Mouse (Mus musculus) kidney, postnatal 36 days (tissue): ENCODE measurements around the gene Colca2.

ENCODE experiments used
- DNase-seq, 2 experiments: peaks; one replicate each; pipeline ENCODE4 v3.0.0; 2021 to 2022; ENCODE audit warnings: mixed read lengths in 2 of 2

Colca2 gene

DNA sequence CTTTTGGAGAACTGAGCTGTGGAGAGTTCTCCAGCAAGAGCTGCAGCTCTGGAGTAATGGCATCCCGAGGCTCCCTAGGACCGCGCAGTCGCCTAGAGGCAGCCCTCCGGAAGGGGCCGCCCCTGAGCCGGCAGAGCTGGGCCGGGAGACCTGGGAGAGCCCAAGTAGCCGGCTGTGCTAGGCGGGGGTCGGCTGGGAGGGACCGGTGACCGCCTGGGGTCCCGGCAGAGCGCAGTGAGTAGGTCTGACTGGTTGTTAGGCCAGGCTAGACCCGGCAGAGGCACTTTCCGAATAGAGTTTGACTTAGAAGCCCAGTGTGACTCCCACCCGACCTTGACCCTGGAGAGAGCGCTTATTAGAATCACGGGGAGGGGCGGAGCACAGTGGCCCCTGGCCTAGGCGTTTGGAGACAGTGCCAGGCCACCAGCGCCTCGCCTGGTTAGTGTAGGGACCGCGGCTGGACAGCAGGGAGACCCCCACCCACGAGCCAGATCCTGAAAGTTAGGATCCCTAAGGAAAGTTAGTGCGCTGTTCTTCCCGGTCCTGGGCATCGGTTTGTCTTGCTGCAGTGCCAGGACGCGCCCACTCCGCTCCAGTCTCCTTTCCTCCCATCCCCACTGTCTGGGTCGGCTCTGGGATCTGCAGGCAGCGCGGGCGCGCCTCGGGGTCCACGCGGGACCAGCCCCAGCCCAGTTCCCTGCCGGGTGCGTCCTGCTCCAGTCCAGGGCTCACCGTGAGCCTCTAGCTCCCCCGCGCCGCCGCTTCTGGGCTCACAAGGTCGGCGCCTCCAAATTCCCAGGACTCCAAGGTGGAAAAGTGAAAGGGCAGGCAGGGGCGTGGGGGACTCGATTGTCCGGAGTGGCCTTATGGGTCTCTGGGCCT lies at the start of gene Colca2:
TSS of gene Colca2 (minus strand) at position 70 of the 882 bp plus-strand sequence.
- DNase-seq, result peak; percentile 83 to 90

DNA sequence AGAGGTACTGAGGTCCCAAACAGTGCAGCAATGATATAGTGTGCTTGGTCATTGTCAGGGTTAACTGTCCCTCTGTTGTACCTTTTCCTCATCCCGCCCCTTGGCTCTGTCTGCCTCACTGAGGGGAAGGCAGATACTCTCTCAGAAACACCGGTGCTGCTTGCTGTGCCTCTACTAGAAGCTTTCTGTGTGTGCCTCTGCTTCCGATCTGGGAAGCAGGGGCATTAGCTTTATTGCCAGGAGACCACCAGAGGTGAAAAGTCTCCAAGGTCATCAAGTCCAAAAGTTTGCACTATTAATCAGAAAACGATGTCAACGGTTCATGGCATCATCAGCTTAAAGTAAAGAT lies 49.2 kb upstream of the Colca2 start:
- no peak for DNase-seq

DNA sequence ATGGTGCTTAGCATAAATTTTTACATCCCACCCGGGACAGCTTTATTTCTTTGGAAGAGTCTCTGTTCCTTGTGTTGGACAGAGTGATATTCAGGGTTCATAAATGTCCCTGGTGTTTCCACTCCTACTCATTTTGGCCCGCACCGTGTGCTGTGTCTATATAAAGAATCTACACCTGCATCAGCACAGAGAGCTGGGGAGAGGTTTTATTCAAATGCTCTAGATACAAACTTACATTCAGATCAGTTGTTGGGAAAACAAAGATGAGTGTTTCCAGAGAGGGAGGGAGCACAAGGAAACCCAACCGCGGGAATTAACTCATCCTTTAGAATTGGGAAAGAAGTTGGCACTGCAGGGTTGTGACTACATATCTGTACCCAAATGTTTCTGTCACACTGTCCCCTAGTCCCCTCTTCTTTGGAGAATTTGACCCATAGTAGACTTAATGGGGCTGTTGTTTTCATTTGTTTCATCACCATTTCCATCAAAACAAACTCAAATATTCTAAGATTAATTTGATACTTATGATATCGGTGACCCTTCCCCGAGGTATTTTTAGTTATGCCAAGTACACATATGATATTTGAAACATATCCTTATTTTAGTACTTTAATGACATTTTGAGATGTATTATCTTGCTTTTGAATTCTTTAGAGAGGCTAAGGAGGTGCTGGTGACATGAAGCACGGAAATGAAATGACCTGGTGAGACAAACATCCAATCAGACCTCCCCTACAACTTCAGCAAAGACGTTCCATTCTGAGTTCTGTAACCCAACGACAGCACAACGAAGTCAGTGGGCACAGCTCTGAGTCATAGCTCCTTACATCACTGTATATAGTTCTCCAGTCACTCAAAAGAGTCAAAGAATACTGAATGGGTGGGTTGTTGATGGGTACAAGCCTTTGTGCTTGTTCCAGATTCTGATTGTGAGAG lies 48.5 kb upstream of the Colca2 start:
- DNase-seq, result no peak

DNA sequence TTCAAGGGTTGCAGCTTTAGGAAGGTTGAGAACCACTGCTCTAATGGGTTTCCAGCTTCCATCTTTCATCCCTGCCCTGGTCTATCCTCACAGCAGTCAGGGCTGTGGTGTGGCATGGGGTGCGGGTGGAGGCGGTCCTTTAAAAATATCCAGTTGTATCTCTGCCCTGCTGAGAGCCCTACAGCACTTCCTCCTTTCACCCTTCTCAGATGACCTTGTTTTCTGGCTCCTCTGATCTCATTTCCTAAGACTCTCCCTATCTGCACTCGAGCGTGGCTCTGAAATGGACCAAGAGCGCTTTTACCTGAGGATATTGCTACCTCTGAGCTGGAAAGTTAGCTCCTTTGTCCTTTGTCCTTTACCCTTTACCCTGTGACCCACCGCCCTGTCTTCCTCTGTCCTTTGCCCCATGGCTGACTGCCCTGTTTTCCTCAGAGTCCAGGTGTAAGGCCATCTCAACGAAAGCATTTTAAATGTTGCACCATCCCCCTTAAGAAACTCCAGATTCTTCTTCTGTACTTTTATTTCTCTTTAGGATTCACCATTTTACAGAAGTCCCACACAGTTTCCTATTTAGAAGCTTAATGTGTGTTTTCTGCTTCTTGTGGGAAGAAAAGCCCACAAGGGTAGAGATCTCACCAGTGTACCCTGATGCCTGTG lies 46.2 kb upstream of the Colca2 start:
- DNase-seq, result no peak

DNA sequence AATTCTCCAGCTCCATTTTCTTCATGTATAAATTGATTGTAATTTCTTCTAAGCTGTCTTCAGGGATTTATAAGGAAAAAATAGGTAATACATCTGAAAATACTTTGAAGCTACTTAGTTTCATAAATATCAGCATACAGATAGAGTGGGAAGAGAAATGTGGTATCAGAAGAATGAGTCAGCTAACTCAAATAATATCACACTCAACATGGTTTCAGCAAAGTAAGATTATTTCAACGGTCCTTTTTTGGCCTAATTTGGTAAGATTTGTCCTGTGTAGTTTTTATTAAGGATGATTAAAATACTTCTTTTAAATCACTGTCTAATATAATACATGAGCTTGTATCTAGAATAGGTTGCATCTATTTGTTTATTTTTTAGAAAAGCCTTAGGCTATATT lies 41.7 kb upstream of the Colca2 start:
- DNase-seq, result no peak

DNA sequence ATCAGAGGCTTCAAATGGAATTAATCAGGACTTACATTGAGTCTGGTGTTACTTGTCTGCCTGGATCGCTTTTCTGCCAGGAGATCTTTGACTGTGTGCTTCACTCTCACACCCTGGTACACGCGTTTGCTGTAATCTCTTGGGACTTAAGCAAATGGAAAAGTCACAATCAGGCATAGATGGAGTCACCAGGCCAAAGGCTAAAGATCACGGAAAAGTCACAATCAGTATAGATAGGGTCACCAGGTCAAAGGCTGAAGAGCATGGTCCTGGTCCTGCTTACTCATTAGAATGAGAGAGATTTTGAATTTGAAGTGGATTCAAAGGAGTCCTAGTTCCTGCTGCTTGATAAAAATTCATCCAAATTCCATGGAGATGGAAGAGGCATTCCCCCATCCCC lies 39.9 kb upstream of the Colca2 start:
- no peak for DNase-seq

DNA sequence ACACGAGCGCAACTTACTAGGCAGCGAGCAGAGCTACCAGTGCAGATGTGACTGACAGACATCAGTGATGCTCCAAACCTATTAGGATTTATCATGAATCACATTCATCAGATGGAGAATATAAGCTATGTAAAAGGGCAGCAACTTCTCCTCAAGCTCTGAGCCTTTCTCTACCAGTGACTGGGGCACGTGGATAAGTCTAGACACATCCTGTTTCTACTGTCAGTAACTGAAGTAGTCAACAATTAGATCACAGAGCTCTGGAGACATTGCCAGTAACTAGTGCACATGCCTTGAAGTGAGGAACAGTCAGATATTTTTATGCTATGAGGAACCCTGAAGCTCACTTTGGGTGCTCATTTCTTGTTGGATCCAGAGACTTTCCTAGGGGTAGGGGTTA lies 39.0 kb upstream of the Colca2 start:
- DNase-seq, result no peak

DNA sequence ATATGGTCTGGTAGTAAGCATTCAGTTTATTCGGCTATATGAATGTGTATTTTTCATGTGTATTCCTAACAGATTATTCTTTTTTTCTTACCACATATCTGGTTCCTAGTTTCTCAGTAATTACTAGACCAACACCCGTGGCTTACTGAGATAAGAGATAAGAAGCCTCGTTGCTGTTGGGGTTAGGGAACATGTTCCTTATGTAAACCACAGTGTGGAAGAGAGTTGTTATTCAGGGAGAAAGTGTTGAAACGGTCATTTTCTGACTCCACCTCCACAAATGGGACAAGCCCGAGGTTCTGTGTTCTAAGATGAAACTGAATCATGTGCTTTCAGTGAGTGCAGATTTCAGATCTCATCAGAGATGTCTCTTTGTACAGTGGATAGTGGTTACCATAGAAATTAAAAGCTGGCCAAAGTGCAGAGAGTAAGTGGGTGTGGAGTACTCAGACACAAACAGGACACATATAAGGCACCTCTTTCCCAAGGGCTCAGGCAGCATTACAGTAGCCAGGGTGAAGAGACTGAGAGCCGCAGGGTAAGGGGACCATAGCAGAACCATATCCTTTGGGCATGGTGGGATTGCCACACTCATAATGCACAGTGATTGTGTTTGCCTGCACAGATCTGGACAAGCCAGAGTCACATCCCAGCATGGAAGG lies 37.2 kb upstream of the Colca2 start:
- DNase-seq, result no peak

DNA sequence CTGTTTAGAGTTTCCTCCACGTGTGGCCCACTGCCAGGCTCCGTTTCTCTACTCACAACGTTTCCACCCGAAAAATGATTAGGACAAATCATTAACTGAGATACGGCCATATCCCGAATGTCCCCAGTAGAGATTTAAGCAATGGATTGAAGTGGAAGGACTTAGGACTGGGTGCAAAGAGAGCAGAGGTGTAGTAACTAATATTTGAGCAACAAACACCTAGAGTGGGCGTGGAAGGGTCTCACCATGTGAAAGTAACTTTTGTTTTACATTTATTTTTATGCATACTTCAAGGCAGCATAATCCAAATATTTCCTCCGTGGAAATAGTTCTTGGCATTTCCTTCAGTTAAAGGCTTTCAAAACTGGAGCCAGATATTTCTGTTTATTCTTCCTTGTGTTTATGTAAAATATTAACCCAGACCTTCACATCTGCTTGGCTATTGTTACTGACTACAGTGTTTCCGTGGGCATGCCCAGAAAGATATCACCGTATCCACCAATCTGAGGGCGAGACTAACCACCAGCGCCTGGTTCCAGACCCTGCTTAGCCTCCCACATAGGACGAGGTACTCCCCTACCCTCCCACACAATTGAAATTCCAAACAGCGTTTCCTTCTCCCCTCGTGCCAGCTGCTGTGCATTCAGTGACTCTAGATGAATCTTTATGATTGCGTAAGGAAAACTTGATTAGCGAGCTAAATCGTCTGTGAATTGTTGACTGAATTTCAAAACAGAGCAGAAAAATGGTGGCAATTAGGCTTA lies 34.4 kb upstream of the Colca2 start:
- peak in 1 of 2 experiments; percentile 9 for DNase-seq

DNA sequence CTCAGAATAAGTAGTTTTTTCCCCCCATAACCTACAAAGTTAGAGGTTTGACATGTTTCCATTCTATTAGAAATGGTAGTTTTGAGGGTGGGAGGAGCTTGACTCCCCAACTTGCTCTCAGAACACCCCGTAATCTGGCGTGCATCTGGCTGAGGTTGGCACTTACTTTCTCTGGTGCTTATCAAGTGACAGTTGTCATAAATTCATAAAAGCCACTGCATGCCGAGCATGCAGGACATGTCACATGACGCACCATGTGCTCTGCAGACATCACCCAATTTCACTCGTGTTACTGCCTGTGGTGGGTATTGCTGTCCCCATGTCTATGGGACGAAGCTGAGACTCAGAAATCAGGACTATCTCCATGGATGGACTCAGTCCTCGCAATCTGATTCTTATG lies 32.1 kb upstream of the Colca2 start:
- DNase-seq, result no peak

DNA sequence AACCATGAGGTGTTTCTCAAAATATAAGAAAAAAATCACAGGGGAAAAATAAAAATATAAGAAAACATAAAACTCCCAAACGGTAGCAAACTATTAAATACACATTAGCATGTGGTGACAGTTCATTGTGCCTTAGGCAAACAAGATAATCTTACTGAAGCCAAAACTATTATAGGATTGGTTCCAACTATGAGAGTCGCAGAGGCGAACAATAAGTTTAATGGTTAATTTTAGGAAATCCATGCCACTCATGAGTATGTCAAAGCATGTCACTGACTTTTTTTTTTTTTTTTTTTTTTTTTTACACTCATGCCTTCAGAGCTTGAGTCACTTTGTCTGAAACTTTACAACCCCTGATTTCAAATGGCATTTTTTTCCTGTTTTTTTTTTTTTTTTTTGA lies 28.0 kb upstream of the Colca2 start:
- DNase-seq, result no peak

DNA sequence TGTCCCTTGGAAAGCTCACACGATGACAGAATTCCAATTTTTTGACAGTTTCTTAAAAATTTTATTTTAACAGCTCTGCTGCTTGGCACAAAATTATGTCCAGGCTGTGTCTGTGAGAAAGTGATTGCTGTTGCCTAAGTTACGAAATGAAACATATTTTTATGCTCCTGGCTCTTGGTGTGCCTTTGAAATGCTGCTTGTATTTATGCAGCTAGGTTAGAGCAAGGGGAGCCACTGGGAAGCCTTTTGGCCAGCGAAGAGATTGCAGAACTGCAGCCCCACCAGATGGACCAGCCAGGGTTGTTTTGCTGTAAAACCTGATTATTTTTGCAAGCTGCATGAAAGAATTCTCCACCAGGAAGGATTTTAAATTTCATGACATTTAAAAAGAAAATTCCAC lies 26.8 kb upstream of the Colca2 start:
- no peak for DNase-seq

DNA sequence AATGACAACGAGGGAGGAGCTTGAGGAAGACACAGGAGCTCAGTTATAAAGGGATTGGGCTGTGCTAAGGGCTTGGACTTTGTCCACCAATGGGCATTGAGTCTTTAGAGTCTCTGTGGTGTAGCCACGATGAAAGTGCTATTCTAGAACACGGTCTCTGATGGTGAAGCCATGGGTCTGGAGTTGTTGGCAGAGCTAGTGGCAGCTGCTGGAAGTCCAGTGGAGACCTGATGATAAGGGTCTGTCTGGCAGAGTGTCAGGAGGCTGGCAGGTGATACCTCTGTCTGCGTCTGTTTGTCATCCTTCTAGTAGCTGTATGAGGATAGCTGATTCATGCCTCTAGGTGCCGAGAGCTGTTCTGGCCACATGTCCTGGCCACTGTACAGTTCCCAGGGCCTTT lies 25.6 kb upstream of the Colca2 start:
- no peak for DNase-seq

DNA sequence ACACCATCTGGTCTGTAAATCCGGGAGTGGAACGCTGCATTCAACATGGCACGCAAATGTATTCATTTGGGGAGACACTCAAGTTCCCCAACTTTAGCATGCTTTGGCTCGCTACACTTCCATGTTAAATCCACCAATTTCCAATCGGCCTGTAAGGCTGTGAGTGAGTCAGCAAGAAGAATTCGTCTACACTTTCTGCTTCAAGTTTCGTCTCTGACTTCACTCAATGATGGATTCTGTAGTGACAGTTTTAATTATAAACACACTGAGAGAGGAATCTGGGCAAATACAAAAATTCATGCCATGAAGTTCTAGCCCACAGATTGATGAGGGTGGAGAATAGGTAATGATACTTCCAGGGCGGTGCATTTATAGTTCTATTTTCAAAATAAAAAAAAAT lies 15.2 kb upstream of the Colca2 start:
- no peak for DNase-seq

DNA sequence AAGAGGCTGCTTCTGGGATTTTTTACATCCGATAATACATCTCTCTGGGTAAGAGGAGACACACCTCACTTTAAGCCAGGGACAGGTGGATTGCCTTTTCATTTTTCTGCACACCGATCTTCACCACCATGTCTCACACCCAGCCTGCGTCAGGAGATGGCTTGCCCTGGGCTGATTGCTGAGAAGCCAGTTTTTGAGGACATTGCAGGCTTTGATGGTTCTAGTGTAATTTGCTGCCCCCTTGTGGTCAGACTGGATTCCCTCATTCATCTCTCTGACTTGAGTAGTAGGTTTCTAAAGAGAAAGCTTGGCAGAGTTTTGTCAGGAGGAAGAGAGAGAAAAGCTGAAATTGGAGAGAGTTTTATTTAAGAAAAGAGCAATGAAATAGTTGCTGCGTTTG lies 14.3 kb upstream of the Colca2 start:
- peak; percentile 78 to 86 for DNase-seq

DNA sequence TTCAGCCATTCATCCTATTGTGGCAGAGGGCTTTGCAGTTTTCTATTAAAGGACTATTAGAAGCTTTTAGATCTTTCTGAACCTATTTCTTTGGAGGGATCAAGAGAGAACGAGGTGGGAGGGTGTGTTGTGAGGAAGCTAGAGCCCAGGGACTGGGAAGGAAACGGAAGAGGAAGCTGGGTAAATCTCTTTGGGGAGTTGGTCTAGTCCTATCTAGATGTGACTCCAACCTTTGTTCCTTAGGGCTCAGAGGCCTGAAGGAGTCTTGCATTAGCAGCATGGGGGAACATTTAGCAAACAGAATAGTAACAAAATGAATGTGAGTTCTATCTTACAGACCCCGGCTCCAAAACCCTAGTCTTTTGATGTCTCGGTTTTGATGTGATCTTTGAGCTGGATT lies 12.6 kb upstream of the Colca2 start:
- no peak for DNase-seq

DNA sequence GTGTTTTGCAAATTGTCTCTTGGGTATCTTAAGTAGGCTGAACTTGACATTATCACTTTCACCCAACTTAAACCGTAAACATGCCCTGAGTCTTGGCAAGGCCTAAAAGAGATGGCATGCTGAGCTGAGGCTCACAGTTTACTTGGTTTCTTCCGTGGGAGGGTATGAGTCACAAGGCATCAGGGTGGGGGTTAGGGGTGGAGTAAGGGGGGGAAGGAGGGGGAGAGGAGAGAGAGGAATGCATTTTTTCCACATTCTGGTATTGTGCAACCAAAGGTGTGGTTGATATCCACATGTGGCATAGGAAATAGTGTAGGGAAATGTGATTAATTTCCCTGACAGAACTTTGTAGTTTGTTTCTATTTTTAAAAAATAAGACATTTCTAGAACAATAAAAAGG lies 7.7 kb upstream of the Colca2 start:
- peak in 1 of 2 experiments; percentile 20 for DNase-seq

DNA sequence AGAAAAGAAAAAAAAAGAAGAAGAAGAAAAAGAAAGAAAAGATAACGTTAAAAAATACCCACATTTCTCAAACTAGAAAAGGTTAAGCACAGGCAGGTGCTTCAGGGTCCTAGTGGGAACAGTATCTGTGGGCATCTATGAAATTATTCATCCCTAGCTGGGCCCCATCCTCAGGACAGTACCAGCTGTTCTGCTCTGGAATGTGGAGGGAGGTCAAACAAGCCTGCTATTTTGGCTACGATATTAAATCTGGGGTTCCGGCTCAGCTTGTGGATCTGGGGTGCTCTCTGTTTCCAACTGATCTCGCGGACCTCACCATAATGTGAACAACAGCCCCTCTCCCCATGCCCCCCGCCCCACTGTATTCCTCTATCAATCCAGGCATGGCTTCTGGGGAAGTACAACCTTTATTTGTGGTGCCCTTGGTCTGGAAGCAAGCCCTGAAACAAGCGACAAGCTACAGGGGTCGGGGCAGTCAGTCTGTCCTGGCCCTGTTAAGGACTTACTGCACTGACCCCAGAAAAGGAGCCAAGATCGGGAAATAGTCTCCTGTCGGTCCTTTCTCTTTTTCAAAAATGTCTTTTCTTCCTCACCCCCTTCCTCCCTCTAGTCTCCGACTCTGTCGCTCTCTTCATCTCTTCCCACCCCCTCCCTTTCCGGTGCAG lies 403 bp downstream of the Colca2 start:
- DNase-seq, result no peak

DNA sequence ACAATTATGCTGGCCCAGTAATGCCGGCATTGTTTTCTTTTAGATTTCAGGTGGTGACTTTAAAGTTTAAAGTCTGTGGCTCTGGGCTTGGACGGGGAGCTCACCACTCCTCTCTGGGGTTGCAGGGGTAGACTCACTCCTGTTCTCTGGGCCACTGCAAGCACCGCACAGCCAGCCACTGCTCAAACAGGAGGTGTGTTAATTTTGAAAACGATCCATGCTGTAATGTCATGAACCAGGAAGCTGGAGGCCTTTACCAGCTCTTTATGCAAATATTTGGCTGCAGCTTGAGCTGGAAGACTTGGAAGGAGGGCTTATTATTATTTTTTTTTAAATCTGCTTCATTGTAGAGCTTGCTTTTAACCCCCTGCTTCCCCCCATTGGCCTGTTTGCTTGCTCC lies 3.7 kb downstream of the Colca2 start:
- DNase-seq, result no peak

DNA sequence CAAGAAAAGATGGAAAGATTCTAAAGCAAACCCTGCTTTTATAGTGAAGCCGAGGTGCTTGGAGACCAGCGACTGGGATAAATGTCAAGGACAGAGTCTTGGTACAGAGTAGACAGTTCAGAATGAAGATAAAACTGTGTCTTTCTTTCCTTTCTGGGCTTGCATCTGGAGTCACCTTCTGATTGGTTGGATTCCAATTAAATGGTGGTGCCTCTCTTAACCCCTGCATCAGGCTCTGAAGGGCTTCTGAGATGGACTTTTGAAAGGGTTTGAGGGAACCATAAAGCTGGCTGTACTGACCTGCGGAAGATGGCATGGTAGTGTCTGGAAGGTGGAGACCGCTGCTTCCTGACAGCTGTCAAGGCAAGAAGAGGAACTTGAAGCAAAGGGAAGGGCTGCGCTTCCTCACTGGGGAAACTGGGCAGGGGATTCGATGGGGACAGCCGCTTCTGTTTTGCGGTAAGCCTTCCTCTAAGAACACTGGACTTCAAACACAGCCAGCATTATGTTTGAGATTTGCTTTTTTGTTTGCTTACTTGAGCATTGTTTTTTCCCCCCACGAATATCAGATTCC lies 4.7 kb downstream of the Colca2 start:
- DNase-seq, result no peak

DNA sequence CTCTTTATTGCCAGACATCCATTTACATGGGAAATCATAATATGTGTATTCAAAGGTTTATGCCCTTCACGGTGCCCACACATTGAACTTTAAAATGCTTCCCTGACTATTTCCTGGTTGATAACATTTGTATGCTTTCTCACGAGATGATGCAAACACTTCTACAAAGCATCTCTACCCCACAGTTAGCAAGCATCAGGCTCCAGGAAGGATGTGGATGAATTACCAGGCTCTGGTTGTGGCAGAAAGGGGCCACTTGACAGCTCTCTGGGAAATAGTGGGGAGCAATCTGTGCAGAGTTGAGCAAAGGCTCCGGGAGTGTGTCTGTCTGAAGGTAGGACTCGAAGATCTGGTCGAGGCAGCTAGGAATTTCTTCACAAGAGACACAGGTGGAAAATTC lies 6.3 kb downstream of the Colca2 start:
- DNase-seq, result no peak
